Mouse (Mus musculus): ENCODE measurements around the gene Rarg.

DNA sequence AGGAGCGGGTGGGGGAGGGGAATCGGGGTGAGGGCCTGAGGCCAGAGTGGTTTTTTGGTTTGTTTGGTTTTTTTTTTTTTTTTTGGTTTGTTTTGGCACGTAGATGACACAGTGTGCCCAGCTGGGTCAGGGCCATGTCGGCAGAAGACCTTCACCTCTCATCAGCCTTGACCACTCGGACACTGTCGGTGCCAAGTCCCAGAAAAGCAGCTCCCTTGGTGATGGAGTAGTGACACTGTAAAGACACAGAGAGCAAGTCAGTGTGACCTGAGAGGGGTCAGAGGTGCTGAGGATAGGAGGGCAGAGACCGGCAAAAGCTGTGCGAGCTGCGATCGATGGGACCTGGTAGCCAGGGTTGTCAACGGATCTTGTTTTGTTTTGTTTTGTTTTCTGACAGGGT is 71.1 kb downstream of the Rarg start:
- TF ChIP-seq ZC3H11A (IDR thresholded peaks at IDR 0.05; ENCODE audit: borderline replicate concordance, low read depth, low read length) (no peak), MAFK (IDR thresholded peaks at IDR 0.05; ENCODE audit: insufficient read depth, low read depth, low read length) (no peak)

Measured in ES-E14 (cell line).